Mouse (Mus musculus) MEL (cell line): Measurements from ENCODE around the gene Gstm6.

Source experiments
- CHD1 ChIP-seq: IDR thresholded peaks from 2 replicates; pipeline ENCODE4 v1.6.1; 2012; ENCODE audit warnings: low read depth, mild to moderate bottlenecking, inconsistent platforms, low read length, improper control_type of control experiment
- CTCF ChIP-seq, 3 experiments: IDR thresholded peaks in 2 of 3; conservative IDR thresholded peaks in 1 of 3; 2 replicates each; pipeline ENCODE4 v1.5.1; 2011 to 2012; ENCODE audit warnings: low read length in 3 of 3, low read depth in 2 of 3, mild to moderate bottlenecking in 2 of 3, improper control_type of control experiment in 1 of 3, inconsistent platforms in 1 of 3, mixed read lengths in 1 of 3, moderate library complexity in 1 of 3; ENCODE audit not compliant: control insufficient read depth in 1 of 3, insufficient read depth in 1 of 3, poor library complexity in 1 of 3, severe bottlenecking in 1 of 3
- EP300 ChIP-seq, 2 experiments: IDR thresholded peaks; 2 replicates each; pipeline ENCODE4 v1.6.1; 2011; ENCODE audit warnings: improper control_type of control experiment in 2 of 2, low read length in 2 of 2, low read depth in 1 of 2, mild to moderate bottlenecking in 1 of 2
- GABPA ChIP-seq: IDR thresholded peaks from 2 replicates; pipeline ENCODE4 v1.6.1; 2012; ENCODE audit warnings: low read depth, mild to moderate bottlenecking, inconsistent platforms, low read length, improper control_type of control experiment, moderate library complexity
- HCFC1 ChIP-seq: IDR thresholded peaks from 2 replicates; pipeline ENCODE4 v1.6.1; 2012; ENCODE audit warnings: low read depth, mild to moderate bottlenecking, inconsistent platforms, low read length, improper control_type of control experiment, moderate library complexity
- MEF2A ChIP-seq: IDR thresholded peaks from 2 replicates; pipeline ENCODE4 v1.6.1; 2014; ENCODE audit warnings: low read depth, mild to moderate bottlenecking, inconsistent platforms, low read length, improper control_type of control experiment; ENCODE audit not compliant: poor library complexity, insufficient replicate concordance, severe bottlenecking; ENCODE audit errors: extremely low read depth
- MXI1 ChIP-seq: IDR thresholded peaks from 2 replicates; pipeline ENCODE4 v1.6.1; 2011; ENCODE audit warnings: mild to moderate bottlenecking, low read depth, low read length, improper control_type of control experiment
- NELFE ChIP-seq: IDR thresholded peaks from 2 replicates; pipeline ENCODE4 v1.6.1; 2011; ENCODE audit warnings: low read depth, low read length, improper control_type of control experiment
- POLR2A ChIP-seq, 2 experiments: IDR thresholded peaks; 2 replicates each; pipeline ENCODE4 v1.6.1; 2011 to 2012; ENCODE audit warnings: low read length in 2 of 2, mild to moderate bottlenecking in 2 of 2, control low read depth in 1 of 2, improper control_type of control experiment in 1 of 2, low read depth in 1 of 2, moderate library complexity in 1 of 2; ENCODE audit not compliant: control insufficient read depth in 1 of 2, insufficient read depth in 1 of 2, poor library complexity in 1 of 2
- POLR2AphosphoS2 ChIP-seq: IDR thresholded peaks from 2 replicates; pipeline ENCODE4 v1.6.1; 2011; ENCODE audit warnings: low read length, improper control_type of control experiment
- ZNF384 ChIP-seq: IDR thresholded peaks from 2 replicates; pipeline ENCODE4 v1.6.1; 2012; ENCODE audit warnings: low read depth, mild to moderate bottlenecking, inconsistent platforms, low read length, improper control_type of control experiment

- no peak for TF ChIP-seq POLR2A (IDR thresholded peaks at IDR 0.05; ENCODE audit: control insufficient read depth in 1 of 2, insufficient read depth in 1 of 2, low read depth in 1 of 2, low read length in 2 of 2, poor library complexity in 1 of 2)
- TF ChIP-seq CTCF (IDR thresholded peaks at IDR 0.05 in 2 of 3, conservative IDR thresholded peaks at IDR 0.05 in 1 of 3; ENCODE audit: control insufficient read depth in 1 of 3, insufficient read depth in 1 of 3, low read depth in 2 of 3, low read length in 3 of 3, poor library complexity in 1 of 3, severe bottlenecking in 1 of 3) = no peak
- 0 out of 4 replicates have a peak, but pooled peaks of 1 of the 2 experiments have one; percentile 15 for TF ChIP-seq EP300 (IDR thresholded peaks at IDR 0.05; ENCODE audit: low read depth in 1 of 2, low read length in 2 of 2)
- TF ChIP-seq MXI1 = no peak
- TF ChIP-seq ZNF384 = no peak
- no peak for TF ChIP-seq CHD1
- TF ChIP-seq NELFE = no peak
- no peak for TF ChIP-seq HCFC1
- TF ChIP-seq GABPA = no peak
- no peak for TF ChIP-seq MEF2A
- TF ChIP-seq POLR2AphosphoS2 = no peak
Observed at GRCm38 (mm10) chr3:107964026-107964425, 20.5 kb upstream of the Gstm6 start.
